Mouse (Mus musculus) thymus, postnatal 36 days (tissue): ENCODE data around the gene Atp6v1g2.

Experiments used
- DNase-seq, 2 experiments: peaks; one replicate each; pipeline ENCODE4 v3.0.0; 2022; ENCODE audit warnings: mixed read lengths in 2 of 2

Atp6v1g2 gene

GRCm38 (mm10) chr17:35239700-35240099 lies 6.2 kb downstream of the Atp6v1g2 start:
- DNase-seq, result no peak

DNA sequence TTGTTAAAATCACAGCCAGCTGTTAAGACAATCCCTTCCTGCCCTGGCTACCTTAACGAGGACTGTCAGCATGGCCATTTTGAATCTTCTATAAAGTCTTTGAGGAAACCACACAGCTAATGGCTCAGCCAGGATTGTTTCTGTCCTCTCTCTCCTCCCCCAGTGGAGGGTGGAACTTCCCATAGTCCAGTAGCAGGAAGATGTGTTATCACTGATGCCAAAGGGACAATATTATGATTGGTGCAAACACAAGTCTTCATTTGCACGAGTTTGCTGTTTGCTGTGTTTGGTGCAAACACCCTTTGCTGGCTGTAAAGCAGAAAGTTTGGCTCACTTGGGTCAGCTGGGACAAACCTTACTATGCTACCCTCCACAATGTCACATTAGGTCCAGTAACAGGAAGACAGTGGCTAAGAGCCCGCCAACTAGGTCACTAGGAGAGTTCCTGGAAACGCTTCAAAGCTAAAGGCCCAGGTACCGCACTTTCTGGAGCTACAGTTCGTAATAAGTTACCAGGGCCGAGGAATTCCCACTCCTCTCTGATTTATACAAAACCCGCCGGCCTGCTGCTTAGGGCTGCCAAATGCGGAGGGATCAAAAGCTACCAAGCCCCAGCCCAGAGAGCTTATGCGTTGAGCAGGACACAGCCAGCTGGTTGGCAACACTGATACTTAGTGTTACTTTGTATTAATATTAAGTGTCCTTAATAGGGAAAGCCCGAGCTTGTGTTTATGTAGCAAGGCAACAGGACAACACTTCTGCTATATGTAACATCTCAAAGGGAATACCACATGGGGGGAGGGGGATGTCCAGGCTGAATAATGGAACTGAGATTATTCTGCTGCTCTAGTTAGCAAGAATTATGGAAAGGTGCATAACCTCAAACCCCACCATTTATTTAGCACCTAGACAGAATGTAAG lies 7.2 kb downstream of the Atp6v1g2 start:
- peak in 1 of 2 experiments; percentile 40 for DNase-seq

DNA sequence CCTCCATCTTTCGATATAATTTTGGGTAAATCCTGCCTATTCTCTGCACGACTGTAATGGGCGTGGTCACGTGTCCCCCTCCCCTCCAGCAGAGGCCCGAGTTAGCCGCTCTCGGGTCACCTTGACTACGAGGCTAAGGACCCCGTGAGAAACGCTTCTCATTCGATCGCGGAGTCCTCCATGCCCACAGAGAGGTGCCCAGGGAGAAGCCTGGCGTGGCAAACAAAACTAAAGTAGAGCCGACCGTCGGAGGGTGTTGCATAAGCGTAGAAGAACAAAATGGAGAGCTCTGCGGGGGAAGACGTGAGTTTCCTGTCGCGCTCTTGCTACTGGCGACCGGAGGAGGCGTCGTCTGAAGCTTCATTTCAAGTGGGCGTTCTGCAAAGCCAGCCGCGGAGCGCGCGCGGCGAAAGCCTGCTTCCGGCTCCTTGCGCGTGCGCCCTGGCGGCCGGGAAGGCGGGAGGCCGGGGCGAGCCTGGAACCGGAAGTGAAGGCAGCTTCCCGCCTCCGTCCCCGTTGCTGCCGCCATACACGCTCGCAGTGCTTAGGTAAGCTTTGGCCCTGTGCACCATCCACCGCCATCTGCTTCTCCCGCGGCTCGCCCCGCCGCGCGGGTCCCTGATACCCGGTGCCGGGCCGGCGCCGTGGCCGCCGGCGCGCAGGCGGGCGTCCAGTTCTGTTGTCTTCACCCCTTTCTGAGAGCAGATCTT lies 8.0 kb downstream of the Atp6v1g2 start, which contains the start of gene Ddx39b:
Gene Ddx39b (plus strand): TSS at position 442 of the 710 bp plus-strand sequence.
- peak; percentile 95 to 97 for DNase-seq

DNA sequence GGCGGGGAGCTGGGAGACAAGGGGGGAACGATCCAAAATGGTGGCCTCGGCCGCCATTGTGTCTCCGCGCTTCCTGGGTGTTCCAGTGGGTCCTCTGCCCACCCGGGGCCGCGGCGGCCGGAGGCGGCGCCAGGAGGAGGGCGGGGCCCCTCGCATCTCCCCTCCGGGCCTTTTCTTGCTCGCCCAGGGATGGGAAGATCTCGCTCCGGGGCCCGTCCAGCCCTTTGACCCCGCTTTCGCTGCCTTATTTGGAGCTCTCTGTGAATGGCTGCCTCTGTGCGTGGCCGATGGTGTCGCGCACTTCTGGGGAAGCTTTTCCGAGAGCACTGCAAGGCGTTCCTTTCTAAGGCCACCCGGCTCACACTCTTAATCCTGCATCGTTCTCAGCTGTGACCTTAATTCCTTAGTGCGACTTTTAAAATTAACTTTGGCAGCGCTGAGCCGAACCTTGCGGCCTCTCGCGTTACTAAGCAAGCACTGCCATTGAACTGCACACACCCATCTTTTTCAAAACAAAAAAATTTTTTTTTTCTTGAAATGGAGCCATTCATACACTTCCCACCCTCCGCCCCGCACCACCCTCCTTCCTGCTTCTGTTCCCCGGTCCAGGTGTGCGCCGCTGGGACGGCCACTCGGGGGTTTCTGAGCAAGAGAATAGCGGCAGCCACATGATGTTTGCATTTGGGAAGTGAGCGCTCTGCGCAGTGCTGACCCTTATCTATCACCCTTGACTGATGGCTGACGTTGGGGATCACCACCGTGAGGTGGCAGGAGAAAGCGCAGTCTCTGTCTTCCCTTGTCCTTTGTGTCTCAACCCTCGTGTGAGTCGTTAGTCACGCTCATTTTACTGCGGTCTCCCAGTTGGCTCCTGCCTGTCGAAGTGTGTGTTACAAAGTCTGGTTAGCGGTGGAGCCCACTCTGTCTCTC lies 8.8 kb downstream of the Atp6v1g2 start:
- peak in 1 of 2 experiments; percentile 68 for DNase-seq

- DNase-seq, result peak in 1 of 2 experiments; percentile 56
These were observed 9.6 kb downstream of the Atp6v1g2 start for GRCm38 (mm10) chr17:35243086-35243485.

DNA sequence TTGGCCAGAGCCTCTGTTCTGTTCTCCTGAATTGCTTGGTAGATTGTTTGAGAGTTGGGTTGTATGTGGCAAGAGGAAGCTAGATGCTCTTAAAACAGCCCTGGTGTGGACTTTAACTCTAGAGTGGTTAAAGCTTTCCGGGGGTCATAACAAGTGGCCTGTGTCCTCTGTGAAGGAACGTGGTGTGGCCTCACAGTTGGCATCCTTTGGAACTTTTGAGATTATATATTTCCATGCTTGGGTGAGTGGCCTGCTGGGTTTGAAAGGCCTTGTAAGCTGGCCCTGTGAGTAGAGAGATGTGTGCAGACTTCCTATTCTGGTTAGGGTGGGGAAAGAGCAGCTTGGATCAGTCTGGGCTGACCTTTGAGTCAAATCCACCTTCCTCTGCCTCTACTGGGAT lies 11.5 kb downstream of the Atp6v1g2 start:
- no peak for DNase-seq

GRCm38 (mm10) chr17:35245731-35246623 lies 12.5 kb downstream of the Atp6v1g2 start:
- DNase-seq, result no peak

DNA sequence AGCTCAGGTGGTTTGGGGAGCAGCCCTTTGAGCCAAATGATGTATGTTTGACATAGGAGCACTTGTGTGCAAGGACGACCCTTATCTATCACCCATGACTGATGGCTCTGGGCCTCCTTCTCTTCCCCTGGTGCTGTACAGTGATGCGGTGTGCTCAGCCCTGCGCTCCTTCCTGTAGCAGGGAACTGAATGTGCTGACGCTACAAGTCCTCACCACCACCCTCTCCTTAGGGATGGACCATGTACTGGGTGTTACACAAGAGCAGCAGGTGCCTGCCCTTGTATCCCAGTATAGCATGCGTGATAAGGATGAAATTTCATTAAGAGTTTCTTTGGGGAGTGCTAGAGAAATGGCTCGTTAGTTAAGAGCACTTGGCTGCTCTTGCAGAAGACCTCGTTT lies 13.7 kb downstream of the Atp6v1g2 start:
- DNase-seq, result no peak

GRCm38 (mm10) chr17:35248986-35249385 lies 15.5 kb downstream of the Atp6v1g2 start:
- no peak for DNase-seq

GRCm38 (mm10) chr17:35249451-35250197 lies 16.2 kb downstream of the Atp6v1g2 start:
- peak in 1 of 2 experiments; percentile 17 for DNase-seq

DNA sequence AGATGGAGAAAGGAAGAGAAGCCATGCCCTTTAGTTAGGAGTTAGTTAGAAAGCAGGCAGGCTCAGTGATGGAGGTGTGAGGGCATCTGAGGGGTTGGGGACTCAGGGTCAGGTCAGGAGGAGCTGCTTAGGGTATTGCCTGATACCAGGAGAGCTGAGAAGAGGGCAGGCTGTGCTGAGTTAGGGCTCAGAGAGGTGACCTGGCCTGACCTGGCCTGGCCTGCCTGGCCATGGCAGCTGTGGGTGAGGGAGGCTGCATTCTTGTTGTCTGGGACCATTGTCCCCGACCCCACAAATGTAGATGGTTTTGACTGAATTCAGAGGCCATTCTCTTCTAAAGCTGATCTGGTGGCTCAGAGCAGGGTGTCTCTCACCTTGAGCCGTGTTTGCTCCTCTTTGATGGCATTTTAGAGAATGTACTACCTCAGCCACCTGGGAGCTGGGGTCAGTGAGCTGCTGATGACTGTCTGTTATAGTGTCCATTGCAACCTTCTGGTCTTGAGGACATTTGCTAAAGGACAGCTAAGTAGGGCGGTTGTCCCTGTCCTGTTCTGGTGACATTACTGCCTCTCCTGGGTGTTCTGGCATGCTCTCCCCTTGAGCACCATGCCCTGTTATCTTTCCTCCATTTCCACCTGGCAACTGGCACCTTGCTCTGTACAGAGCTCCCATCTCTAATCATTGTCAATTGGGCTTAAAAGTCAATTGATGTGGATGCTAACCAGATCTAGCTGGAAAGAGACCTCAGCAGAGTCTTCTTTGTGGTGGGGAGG lies 17.1 kb downstream of the Atp6v1g2 start:
- DNase-seq, result peak in 1 of 2 experiments; percentile 13

- DNase-seq, result peak in 1 of 2 experiments; percentile 12
These were observed 17.8 kb downstream of the Atp6v1g2 start for GRCm38 (mm10) chr17:35251162-35251719.

DNA sequence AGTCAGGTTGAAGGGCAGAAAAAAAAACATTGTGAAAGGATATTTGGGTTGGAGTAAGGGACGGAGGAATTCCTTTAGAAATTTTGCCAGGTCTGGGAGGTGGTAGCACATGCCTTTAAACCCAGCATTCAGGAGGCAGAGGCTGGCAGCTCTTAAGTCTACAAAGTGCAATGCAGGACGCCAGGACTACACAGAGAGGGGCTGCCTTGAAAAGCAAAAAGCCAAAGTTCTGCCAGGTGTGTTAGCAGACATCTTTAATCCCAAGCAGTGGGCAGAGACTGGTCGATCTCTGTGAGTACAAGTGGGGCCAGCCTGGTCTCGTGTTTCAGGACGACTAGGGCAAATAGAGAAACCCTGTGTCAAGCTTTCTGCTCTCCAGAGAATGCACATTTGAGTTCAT lies 18.5 kb downstream of the Atp6v1g2 start:
- DNase-seq, result peak in 1 of 2 experiments; percentile 3

DNA sequence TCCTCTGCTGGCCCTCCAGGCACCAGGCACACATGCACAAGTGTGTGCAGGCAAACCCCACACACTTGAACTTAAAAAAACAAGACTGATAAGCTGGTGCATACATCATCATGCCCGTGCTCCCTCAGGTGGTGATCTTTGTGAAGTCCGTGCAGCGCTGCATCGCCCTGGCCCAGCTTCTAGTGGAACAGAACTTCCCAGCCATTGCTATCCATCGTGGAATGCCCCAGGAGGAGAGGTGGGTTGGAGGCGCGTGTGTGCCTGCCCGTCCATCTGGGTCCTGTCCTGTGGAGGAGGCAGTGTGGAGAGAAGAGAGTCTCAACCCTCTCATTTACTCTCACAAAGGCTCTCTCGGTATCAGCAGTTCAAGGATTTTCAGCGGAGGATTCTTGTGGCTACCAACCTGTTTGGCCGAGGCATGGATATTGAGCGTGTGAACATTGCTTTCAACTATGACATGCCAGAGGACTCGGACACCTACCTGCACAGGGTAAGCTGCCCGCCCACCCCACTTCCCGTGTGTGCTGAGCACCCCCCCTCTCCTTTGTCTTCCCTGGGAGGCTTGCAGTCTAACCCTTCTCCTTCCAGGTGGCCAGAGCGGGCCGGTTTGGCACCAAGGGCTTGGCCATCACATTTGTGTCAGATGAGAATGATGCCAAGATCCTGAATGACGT lies 19.3 kb downstream of the Atp6v1g2 start:
- peak in 1 of 2 experiments; percentile 22 for DNase-seq

DNA sequence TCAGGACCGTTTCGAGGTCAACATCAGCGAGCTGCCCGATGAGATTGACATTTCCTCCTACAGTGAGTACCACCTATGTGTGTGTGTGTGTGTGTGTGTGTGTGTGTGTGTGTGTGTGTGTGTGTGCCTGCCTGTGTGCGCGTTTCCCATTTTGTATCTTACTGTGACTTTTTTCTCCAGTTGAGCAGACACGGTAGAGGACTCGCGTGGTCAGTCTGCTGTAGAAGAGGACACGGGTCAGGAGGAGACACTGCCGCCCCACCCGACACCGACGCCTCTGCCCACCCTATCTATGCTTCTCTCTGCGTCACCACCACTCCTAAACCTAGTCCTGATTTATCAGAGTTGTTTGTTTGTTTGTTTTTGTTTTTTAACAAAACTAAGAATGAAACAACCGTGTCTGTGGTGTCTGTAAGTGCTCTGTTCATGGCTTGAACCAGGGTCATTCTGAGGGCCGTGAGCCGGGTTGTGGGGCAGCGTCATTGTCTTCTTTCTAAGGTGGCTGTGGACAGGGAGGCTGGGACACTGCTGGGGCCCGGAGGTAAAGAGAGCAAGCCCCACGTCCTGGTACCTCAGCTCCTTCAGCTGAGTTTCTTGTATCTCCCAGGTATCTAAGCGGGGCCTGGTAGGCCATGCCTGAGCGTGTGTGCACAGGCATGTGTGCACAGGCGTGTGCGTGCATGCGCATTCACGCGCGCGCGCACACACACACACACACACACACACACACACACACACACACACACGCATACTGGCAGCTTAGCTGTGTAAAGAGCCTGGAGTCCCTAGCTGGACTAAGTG lies 20.0 kb downstream of the Atp6v1g2 start:
- peak in 1 of 2 experiments; percentile 12 for DNase-seq

- peak; percentile 73 to 74 for DNase-seq
These were observed 21.0 kb downstream of the Atp6v1g2 start for GRCm38 (mm10) chr17:35254241-35255098.

GRCm38 (mm10) chr17:35255301-35255700 lies 21.8 kb downstream of the Atp6v1g2 start:
- peak in 1 of 2 experiments; percentile 17 for DNase-seq
